Mouse (Mus musculus): ENCODE measurements around the gene Mpl. TPM values are rescaled to one million over a fixed set of nuclear protein-coding genes. Genes with fewer than 3 reads are reported as not detected.

Gene Mpl
- polyA plus RNA-seq (2014; fragmentation: Nextera tagmentation; extraction: Ambion mirVana) = 3.7 and 4.4 TPM in 2 replicates

DNA sequence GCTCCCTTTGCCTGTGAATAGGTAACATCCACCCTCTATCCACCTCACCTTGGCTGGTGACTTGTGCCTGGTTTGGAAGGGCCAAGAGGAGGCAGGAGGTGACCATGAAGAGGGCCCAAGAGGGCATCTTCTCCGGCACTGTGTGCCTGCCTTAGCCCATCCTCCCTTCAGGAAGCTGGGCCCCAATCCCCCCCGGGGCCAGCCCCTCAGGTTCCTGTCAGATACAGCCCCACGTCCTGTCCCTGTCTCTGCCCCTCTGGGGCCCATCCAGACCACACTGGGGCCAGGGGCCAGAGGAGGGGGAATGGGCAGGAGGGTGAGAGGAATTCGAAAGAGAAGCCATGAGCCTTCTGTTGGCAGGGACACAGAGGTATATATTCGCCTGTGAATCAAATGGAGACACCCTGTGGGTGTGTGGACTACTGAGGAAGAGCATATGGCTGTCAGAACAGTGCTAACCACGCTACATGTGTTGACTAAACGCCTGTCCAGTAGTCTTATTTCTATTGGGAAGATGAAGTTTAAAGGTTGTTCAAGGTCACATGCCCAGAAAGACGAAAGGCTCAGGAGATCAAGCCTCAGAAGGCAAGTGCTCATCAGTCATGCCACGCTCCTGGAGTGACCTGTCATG lies at the start of gene Mpl:
Gene Mpl, minus strand, starts transcription at position 169 of the 631 bp plus-strand sequence.
- ATAC-seq (replicated peaks; ENCODE audit: insufficient number of reproducible peaks, low FRiP score, low TSS enrichment) = no peak
- no peaks in the 10 kb centered on the region for H3K36me3 ChIP-seq (ENCODE audit: control insufficient read depth, insufficient read depth, low read length)
- H3K4me1 ChIP-seq (ENCODE audit: control insufficient read depth, insufficient read depth, low read length) = no peaks in the 10 kb centered on the region
- H3K4me3 ChIP-seq (ENCODE audit: low read depth, low read length) = no peak within 1 kb of the TSS
- no peak within 1 kb of the TSS for H3K9ac ChIP-seq (ENCODE audit: low read depth, low read length)
- no peak within 1 kb of the TSS for H3K4me2 ChIP-seq
- no peak within 1 kb of the TSS for H3K27ac ChIP-seq (ENCODE audit: low read depth, low read length)
- WGBS (ENCODE audit: insufficient replicate concordance) = 56% methylated on average over 9 of the region's 9 CpGs
- H3K9me3 ChIP-seq (replicated peaks; ENCODE audit: control insufficient read depth, low read length) = no peaks in the 10 kb centered on the region
- no peaks in the 10 kb centered on the region for H3K27me3 ChIP-seq (ENCODE audit: control insufficient read depth, insufficient read depth, low read length)

DNA sequence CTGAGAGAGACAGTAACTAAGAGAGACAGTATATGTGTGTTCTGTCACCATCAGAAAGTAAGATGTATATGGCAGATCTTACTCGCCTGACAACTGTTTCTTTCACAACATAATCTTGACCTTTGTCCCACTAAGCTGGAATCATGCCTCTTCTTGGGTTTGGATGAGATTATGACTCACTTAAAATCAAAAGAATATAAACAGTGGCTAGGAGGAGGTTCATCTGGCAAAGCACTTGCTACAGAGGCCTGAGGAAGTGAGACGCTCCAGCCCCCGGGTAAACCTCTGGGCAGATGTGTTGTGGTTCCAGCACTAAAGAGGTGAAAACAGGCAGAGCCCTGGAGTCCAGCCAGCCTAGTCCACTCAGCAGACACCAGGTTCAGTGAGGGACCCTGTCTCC lies 48.2 kb upstream of the Mpl start:
- Histone ChIP-seq H3K4me3 (ENCODE audit: low read depth, low read length) (no peak overlapping the region), H3K27me3 (ENCODE audit: control insufficient read depth, insufficient read depth, low read length) (no peaks in the 10 kb centered on the region), H3K4me1 (ENCODE audit: control insufficient read depth, insufficient read depth, low read length) (no peaks in the 10 kb centered on the region), H3K36me3 (ENCODE audit: control insufficient read depth, insufficient read depth, low read length) (no peaks in the 10 kb centered on the region), H3K9ac (ENCODE audit: low read depth, low read length) (no peak overlapping the region), H3K4me2 (no peak overlapping the region), H3K9me3 (replicated peaks; ENCODE audit: control insufficient read depth, low read length) (no peaks in the 10 kb centered on the region), H3K27ac (ENCODE audit: low read depth, low read length) (no peak overlapping the region)
- WGBS (ENCODE audit: insufficient replicate concordance) = 69% methylated on average over 3 of the region's 3 CpGs
- no peak for ATAC-seq (replicated peaks; ENCODE audit: insufficient number of reproducible peaks, low FRiP score, low TSS enrichment)

DNA sequence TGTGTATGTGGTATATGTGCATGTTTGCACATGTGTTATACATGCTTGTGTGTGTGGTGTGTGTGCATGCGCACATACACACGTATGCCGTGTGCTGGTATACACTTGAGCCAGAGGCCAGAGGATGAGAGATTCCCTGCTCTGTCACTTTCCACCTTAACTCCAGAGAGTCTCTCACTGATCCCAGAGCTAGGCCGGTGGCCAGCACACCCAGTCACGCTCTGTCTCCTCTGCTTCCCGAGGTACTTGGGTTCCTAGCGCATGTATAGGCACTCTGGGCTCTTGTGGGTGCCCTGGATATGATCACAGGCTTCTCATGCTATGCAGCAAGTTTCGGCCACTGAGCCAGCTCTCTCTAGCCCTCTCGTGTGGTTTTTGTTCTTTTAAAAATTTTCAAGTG lies 43.5 kb upstream of the Mpl start:
- H3K27ac ChIP-seq (ENCODE audit: low read depth, low read length) = no peak overlapping the region
- no peaks in the 10 kb centered on the region for H3K4me1 ChIP-seq (ENCODE audit: control insufficient read depth, insufficient read depth, low read length)
- H3K36me3 ChIP-seq (ENCODE audit: control insufficient read depth, insufficient read depth, low read length) = no peaks in the 10 kb centered on the region
- H3K27me3 ChIP-seq (ENCODE audit: control insufficient read depth, insufficient read depth, low read length) = no peaks in the 10 kb centered on the region
- no peaks in the 10 kb centered on the region for H3K9me3 ChIP-seq (replicated peaks; ENCODE audit: control insufficient read depth, low read length)
- no peak for ATAC-seq (replicated peaks; ENCODE audit: insufficient number of reproducible peaks, low FRiP score, low TSS enrichment)
- no peak overlapping the region for H3K4me2 ChIP-seq
- H3K4me3 ChIP-seq (ENCODE audit: low read depth, low read length) = no peak overlapping the region
- H3K9ac ChIP-seq (ENCODE audit: low read depth, low read length) = no peak overlapping the region
- WGBS (ENCODE audit: insufficient replicate concordance) = 72% methylated on average over 9 of the region's 9 CpGs

DNA sequence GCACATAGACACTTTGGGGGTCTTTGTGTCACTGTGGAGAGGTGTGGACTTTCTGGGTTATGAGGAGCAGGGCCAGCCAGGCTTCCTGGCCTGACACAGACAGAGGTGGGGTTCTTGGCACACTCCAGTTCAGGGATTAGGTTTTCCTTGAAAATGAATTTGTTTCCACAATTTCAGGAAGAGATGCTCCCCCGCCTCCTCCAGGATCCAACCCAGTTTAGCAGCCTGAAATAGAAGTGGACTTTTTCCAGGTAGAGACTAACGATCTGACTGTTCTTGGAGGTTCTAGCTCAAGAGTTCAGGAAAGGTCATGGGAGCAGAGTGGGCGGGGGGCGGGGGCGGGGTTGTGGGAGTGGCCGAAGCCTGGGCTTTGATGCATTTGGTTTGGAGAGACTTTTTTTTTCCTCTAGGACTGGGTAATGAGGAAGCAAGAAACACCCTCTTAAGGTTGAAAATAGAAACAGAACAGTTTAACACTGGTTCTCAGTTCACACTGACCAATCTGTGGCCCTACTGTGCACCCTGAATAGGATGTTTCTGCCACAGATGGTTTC lies 42.9 kb upstream of the Mpl start:
- Histone ChIP-seq H3K27me3 (ENCODE audit: control insufficient read depth, insufficient read depth, low read length) (no peaks in the 10 kb centered on the region), H3K4me2 (no peak overlapping the region), H3K36me3 (ENCODE audit: control insufficient read depth, insufficient read depth, low read length) (no peaks in the 10 kb centered on the region), H3K27ac (ENCODE audit: low read depth, low read length) (no peak overlapping the region), H3K4me3 (ENCODE audit: low read depth, low read length) (no peak overlapping the region), H3K9ac (ENCODE audit: low read depth, low read length) (no peak overlapping the region), H3K4me1 (ENCODE audit: control insufficient read depth, insufficient read depth, low read length) (no peaks in the 10 kb centered on the region), H3K9me3 (replicated peaks; ENCODE audit: control insufficient read depth, low read length) (no peaks in the 10 kb centered on the region)
- no peak for ATAC-seq (replicated peaks; ENCODE audit: insufficient number of reproducible peaks, low FRiP score, low TSS enrichment)
- 53% methylated on average over 6 of the region's 6 CpGs for WGBS (ENCODE audit: insufficient replicate concordance)

DNA sequence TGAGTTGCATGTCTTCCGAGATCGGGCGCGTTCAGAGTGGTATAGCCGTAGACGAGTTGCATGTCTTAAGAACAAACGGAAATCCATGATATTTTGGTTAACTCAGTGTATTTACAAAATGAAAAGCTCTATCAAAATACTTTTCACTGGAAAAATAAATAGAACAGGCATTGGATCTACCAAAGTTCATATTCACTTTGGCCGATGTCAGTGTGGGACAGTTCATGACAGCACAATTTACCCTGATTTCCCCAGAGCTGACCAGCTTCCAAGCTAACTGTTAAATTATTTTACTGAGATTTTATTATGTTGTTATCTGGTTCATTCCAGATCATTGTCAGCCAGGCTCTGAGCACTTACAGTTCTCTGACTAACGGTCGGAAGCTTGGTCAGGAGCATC lies 33.1 kb upstream of the Mpl start:
- H3K4me1 ChIP-seq (ENCODE audit: control insufficient read depth, insufficient read depth, low read length) = no peaks in the 10 kb centered on the region; the same call in 1 of the 2 replicates
- H3K27me3 ChIP-seq (ENCODE audit: control insufficient read depth, insufficient read depth, low read length) = no peaks in the 10 kb centered on the region
- H3K4me3 ChIP-seq (ENCODE audit: low read depth, low read length) = no peak overlapping the region
- peak overlapping the region; percentile 22; the same call in 1 of the 2 replicates for H3K27ac ChIP-seq (ENCODE audit: low read depth, low read length)
- no peak for ATAC-seq (replicated peaks; ENCODE audit: insufficient number of reproducible peaks, low FRiP score, low TSS enrichment)
- WGBS (ENCODE audit: insufficient replicate concordance) = 81% methylated on average over 10 of the region's 10 CpGs
- no peaks in the 10 kb centered on the region for H3K9me3 ChIP-seq (replicated peaks; ENCODE audit: control insufficient read depth, low read length)
- H3K36me3 ChIP-seq (ENCODE audit: control insufficient read depth, insufficient read depth, low read length) = no peaks in the 10 kb centered on the region
- no peak overlapping the region for H3K9ac ChIP-seq (ENCODE audit: low read depth, low read length)
- no peak overlapping the region for H3K4me2 ChIP-seq

DNA sequence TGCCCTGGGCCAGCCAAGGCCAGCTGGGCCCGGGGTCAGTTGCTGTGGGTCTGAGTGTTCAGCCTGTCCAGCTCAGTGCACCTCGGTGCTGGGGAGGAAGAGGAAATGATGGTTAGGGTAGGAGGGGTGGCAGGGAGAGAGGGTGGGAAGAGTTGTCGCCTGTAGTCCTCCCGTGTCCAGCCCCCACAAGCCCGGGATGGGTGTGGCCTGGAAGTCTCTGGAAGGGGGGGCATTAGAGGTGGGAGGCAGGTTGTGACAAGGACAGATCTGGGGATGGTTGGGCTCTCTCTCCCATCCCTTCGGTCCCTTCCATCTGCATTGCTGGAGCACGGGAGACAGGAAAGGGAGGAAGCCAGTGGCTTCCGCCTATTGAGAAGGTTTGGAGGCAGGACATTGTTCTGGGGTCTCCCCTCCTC lies 32.4 kb upstream of the Mpl start, which contains the start of gene Tie1:
Gene Tie1, minus strand, starts transcription at position 345 of the 416 bp plus-strand sequence.
- peak within 1 kb of the TSS; percentile 17; the same call in 1 of the 2 replicates for H3K9ac ChIP-seq (ENCODE audit: low read depth, low read length)
- ATAC-seq (replicated peaks; ENCODE audit: insufficient number of reproducible peaks, low FRiP score, low TSS enrichment) = peak; percentile 85
- 54% methylated on average over 8 of the region's 8 CpGs for WGBS (ENCODE audit: insufficient replicate concordance)
- H3K36me3 ChIP-seq (ENCODE audit: control insufficient read depth, insufficient read depth, low read length) = no peaks in the 10 kb centered on the region
- H3K4me3 ChIP-seq (ENCODE audit: low read depth, low read length) = peak within 1 kb of the TSS; percentile 37
- H3K4me2 ChIP-seq = peak within 1 kb of the TSS; percentile 49
- H3K27ac ChIP-seq (ENCODE audit: low read depth, low read length) = peak within 1 kb of the TSS; percentile 38
- H3K27me3 ChIP-seq (ENCODE audit: control insufficient read depth, insufficient read depth, low read length) = no peaks in the 10 kb centered on the region
- H3K4me1 ChIP-seq (ENCODE audit: control insufficient read depth, insufficient read depth, low read length) = no peaks in the 10 kb centered on the region; the same call in 1 of the 2 replicates
- H3K9me3 ChIP-seq (replicated peaks; ENCODE audit: control insufficient read depth, low read length) = no peaks in the 10 kb centered on the region

DNA sequence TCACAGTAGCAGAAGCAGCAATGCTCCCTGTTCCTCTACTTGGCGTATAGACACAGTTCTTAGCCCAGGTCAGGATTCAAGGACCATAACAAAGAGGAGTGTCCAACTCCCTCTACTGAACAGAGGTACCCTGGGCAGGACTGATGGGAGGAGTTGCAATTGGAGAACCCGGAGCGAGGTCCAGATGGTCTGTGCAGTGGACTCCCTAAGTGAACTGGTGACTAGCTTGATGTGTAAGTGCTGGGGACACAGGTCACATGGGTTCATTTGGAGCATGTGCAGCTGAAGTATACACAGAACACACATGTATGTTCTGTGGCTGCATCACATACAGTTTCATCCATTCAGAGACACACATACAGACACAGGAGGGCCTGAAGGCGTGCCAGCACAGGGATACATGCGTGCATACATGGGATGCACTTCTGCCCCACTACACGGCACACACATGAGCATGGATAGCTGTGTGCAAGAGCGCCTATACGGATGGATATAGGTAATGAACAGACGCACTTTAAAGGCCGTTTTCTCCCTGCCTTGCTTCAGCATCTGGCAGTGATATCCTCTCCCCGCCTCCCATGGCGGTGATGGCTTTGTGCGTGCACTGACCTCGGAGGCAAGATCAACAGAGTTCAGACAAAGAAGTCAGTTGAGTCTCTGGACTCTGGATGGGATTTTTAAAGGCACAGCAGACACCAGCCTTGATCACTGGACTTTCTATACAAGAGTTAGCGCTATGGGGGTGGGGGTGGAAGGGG lies 19.6 kb upstream of the Mpl start:
- H3K4me2 ChIP-seq = no peak overlapping the region
- no peaks in the 10 kb centered on the region for H3K27me3 ChIP-seq (ENCODE audit: control insufficient read depth, insufficient read depth, low read length)
- H3K9ac ChIP-seq (ENCODE audit: low read depth, low read length) = no peak overlapping the region
- H3K9me3 ChIP-seq (replicated peaks; ENCODE audit: control insufficient read depth, low read length) = no peaks in the 10 kb centered on the region
- no peak overlapping the region for H3K27ac ChIP-seq (ENCODE audit: low read depth, low read length)
- H3K4me3 ChIP-seq (ENCODE audit: low read depth, low read length) = no peak overlapping the region
- 70% methylated on average over 15 of the region's 15 CpGs for WGBS (ENCODE audit: insufficient replicate concordance)
- ATAC-seq (replicated peaks; ENCODE audit: insufficient number of reproducible peaks, low FRiP score, low TSS enrichment) = no peak
- no peaks in the 10 kb centered on the region for H3K36me3 ChIP-seq (ENCODE audit: control insufficient read depth, insufficient read depth, low read length)
- H3K4me1 ChIP-seq (ENCODE audit: control insufficient read depth, insufficient read depth, low read length) = no peaks in the 10 kb centered on the region

DNA sequence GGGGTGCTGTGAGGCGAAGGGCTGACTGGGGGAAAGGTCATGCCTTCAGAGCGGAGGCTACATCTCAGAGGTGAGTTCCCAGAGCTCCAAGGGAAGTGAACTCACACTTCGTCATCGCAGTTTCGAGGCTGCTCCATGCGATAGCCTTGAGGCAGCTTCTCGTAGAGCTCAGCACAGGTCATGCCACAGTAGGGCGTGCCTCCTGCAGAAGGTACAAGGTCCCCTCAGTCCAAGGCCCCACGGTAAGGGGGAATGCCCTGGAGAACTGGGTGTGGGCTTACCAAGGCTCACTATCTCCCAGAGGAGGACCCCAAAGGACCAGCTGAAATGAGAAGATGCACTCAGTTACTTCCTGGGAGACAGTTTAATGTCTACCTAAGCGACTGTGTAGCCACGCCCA lies 15.4 kb upstream of the Mpl start:
- Histone ChIP-seq H3K27ac (ENCODE audit: low read depth, low read length) (no peak overlapping the region), H3K4me2 (no peak overlapping the region), H3K4me1 (ENCODE audit: control insufficient read depth, insufficient read depth, low read length) (no peaks in the 10 kb centered on the region), H3K27me3 (ENCODE audit: control insufficient read depth, insufficient read depth, low read length) (no peaks in the 10 kb centered on the region), H3K9me3 (replicated peaks; ENCODE audit: control insufficient read depth, low read length) (no peaks in the 10 kb centered on the region), H3K36me3 (ENCODE audit: control insufficient read depth, insufficient read depth, low read length) (no peaks in the 10 kb centered on the region), H3K9ac (ENCODE audit: low read depth, low read length) (no peak overlapping the region), H3K4me3 (ENCODE audit: low read depth, low read length) (no peak overlapping the region)
- WGBS (ENCODE audit: insufficient replicate concordance) = 81% methylated on average over 11 of the region's 11 CpGs
- no peak for ATAC-seq (replicated peaks; ENCODE audit: insufficient number of reproducible peaks, low FRiP score, low TSS enrichment)
